Mouse (Mus musculus) small intestine, adult 10 weeks (tissue): ENCODE results near the gene Cox7b. TPM values are rescaled to one million over a fixed set of nuclear protein-coding genes. Genes with fewer than 3 reads are reported as not detected.

ENCODE experiments used
- polyA plus RNA-seq: library from polyadenylated mRNA; stranded (reverse); fragments of 350-450 nt; fragmentation: Illumina TruSeq; extraction: RNeasy Lipid Tissue Mini Kit (QIAGEN cat#74804); gene quantifications from one replicate; pipeline ENCODE4 v1.2.3, GENCODE M21; 2014; ENCODE audit warnings: low replicate concordance

Gene Cox7b
- 2,322 TPM for polyA plus RNA-seq

DNA sequence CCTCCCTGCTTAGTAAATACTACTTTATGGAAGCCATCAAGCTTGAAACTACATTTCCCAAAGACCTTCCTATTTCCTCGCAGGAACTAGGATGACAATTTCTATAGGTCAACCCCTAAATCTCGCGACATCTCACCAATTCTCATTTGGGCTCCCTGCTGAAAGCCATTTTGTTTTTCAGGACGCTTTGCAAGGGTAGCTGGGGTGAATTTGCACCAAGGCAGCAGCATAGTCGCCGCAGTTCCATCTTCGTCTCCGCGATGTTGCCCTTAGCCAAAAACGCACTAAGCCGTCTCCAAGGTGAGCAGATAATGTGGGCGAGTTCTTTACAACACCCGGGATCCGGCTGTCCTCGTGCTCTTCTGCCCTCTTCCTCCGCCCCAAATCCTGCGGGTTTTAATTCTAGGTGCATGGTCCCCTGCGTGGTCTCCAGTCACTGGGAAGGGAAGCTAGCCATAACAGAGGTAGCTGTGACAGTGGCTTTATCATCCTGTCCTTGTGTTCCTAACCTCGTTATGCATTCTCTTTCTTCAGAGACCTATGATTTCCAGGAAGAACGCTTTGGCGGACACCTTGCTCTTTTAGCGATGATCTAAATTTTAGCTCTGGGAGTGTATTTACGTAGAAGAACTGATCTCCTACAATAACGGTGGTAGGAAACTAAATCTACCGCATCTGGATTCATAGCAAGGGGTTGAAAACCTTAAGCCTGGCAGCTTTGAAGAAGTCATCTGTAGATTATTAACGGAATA, at the start of gene Cox7b:
Gene Cox7b (plus strand): TSS at position 130 of the 752 bp plus-strand sequence.

DNA sequence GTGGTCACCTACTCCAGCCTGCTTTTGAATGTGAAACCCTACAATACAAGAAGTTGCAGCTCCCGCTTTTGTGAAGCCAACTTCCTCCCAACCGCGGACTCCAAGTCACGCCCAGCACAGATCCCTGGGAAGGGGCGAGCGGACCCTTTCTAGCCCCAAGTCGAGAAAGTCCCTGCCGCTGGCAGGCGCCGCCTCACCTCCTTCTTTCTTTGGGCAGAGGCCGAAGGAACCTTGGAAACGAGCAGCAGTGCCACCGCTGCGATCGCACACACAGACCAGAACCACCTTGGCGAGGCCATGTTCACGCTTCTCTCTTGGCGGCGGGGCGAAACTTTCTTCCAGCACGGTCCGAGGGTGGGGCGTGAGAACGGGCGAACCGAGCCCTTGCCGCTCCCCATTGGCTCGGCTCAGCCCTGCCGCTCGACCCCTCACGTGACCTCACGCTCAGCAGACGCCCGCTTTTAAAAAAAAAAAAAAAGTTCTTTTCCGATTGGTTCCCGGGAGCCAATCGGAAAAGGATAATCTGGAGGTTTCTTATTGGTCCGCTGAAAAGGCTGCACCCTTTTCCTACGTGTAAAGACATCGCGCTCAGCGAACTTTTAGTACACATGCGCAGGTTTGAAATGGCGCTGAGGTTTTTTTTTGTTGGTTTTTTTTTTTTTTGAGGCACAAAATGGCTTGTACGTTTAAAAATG, 3.9 kb upstream of the Cox7b start, which contains the start of gene Magt1:
Gene Magt1 (minus strand): TSS at position 442 of the 695 bp plus-strand sequence.

DNA sequence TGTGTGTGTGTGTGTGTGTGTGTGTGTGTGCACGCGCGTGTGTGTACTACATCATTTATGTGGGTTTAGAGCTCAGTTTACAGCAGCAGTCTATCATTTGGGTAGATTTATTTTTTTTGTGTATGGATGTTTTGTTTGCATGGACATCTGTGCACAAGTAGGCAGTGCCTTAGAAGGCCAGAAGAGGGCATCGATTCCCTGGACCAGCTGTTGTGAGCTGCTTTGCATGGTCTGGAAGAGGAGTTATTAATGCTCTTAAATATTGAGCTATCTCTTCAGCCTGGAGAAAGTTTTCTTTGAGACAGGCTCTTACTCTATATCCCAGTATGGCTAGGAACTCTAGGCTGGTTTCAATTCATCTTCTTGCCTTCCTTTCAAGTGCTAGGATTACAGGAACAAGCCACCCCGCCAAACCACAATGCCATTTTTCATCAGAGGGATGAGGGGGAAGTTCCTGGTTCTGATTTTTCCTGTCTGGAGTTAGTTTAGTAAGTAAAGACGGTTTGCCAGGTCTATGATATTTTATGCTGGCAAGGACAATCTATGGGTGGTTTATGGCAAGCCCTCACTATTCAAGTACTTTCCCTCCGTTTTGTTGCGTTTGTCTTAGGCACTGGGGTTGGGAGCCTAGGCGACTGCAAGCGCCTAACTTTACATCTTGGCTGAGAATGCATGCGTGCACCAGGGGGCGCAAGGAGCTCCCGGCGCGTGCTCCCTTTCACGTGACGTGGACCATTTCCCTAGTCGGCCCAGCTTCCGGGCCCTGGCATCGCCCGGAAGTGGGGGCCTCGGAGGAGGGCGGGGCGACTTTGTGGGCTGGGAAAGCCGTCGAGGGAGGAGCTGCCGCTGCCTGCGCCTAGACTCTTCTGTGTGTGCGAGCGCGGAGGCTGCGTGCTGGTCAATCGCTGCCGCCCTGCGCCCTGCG, 11.2 kb downstream of the Cox7b start, which contains the start of gene Atp7a:
Gene Atp7a (plus strand): TSS at position 859 of the 925 bp plus-strand sequence.

Other genes with a start within 250 kb of the Cox7b start
- gene Atrx, start 86.3 kb upstream of the Cox7b start, polyA plus RNA-seq, result 122 TPM
- 133 TPM for gene Magt1, start 3.8 kb upstream of the Cox7b start, polyA plus RNA-seq
- gene Atp7a, start 11.6 kb downstream of the Cox7b start, polyA plus RNA-seq, result 34.0 TPM
- gene Tlr13, start 127.5 kb downstream of the Cox7b start, polyA plus RNA-seq, result 8.9 TPM
- gene Pgk1, start 171.4 kb downstream of the Cox7b start, polyA plus RNA-seq, result 239 TPM
- gene Taf9b, start 205.5 kb downstream of the Cox7b start, polyA plus RNA-seq, result 13.2 TPM
- gene Fnd3c2, start 239.7 kb downstream of the Cox7b start, polyA plus RNA-seq, result not detected